In the genomic region with DNA sequence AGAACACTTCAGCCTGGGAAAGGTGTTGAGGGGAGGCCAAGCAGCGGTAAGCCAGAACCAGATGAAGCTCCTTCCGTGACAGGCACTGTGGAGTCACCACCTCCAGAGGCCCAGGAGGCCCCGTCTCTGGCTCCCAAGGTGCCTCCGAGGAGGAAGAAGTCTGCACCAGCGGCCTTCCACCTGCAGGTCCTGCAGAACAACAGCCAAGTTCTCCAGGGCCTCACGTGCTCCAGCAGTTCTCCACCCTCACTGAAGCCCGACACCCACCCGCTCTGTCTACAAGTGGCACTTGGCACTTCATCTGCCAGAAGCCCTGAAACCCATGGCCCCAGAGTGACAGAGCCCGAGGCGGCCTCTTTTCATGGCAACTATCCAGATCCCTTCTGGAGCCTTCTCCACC, we compare ENCODE assay signal across 23 mouse cellular contexts. TPM values are rescaled to one million over a fixed set of nuclear protein-coding genes. Genes with fewer than 3 reads are reported as not detected.
DNase-seq lines count a peak whose midpoint lies in the region; ATAC-seq lines count a peak whose summit lies in the region.
"Had no signal": no experiment of that assay in that cellular context is flagged by ENCODE, and none has a peak within 500 bp of the region (broad histone marks: within the 10 kb centered on the region; RNA-seq: fewer than 3 reads in every experiment).

No protein-coding gene starts in this region.

- H3K9me3 ChIP-seq in heart, embryonic 13.5 days, result no peaks in the 10 kb centered on the region
- no peaks in the 10 kb centered on the region for H3K9me3 ChIP-seq in heart, embryonic 10.5 days
- no peaks in the 10 kb centered on the region for H3K9me3 ChIP-seq in kidney, embryonic 15.5 days (replicated peaks)
- H3K9me3 ChIP-seq in intestine, embryonic 16.5 days (ENCODE audit: control insufficient read depth, low read length), result no peaks in the 10 kb centered on the region
- H3K9me3 ChIP-seq: embryonic facial prominence, embryonic 13.5 days; forebrain, embryonic 12.5 days; hindbrain, embryonic 12.5 days had no signal

- peak; percentile 51 for ATAC-seq in heart, embryonic 13.5 days (ENCODE audit: extremely low read depth, insufficient number of reproducible peaks, low FRiP score, low TSS enrichment)
- no peak for ATAC-seq in kidney, embryonic 15.5 days (replicated peaks; ENCODE audit: low FRiP score)
- peak; percentile 63 for ATAC-seq in intestine, embryonic 16.5 days
- ATAC-seq: activated CD4-positive, CD25-positive, alpha-beta regulatory T cell, adult 4 months; forebrain, embryonic 16.5 days; hindbrain, embryonic 16.5 days; inflammation-experienced regulatory T-cells, adult 6 months; Patski had no signal

- no peak overlapping the region for H3K4me2 ChIP-seq in heart, embryonic 13.5 days
- no peak overlapping the region for H3K4me2 ChIP-seq in kidney, embryonic 15.5 days
- H3K4me2 ChIP-seq in intestine, embryonic 16.5 days (ENCODE audit: low read depth, low read length), result no peak overlapping the region
- H3K4me2 ChIP-seq: embryonic facial prominence, embryonic 13.5 days; forebrain, embryonic 12.5 days; hindbrain, embryonic 12.5 days had no signal

- 59% methylated on average over 10 of the region's 10 CpGs for WGBS in heart, embryonic 13.5 days
- 84% methylated on average over 10 of the region's 10 CpGs for WGBS in heart, embryonic 10.5 days
- WGBS in kidney, embryonic 15.5 days, result 80% methylated on average over 10 of the region's 10 CpGs
- WGBS in intestine, embryonic 16.5 days, result 87% methylated on average over 10 of the region's 10 CpGs

- intact Hi-C loops in heart, postnatal 10 days (cut with DNase I), result no loop called here

- no peaks in the 10 kb centered on the region for H3K27me3 ChIP-seq in heart, embryonic 13.5 days (replicated peaks)
- no peaks in the 10 kb centered on the region for H3K27me3 ChIP-seq in heart, embryonic 10.5 days (ENCODE audit: insufficient read depth, poor library complexity, severe bottlenecking)
- no peaks in the 10 kb centered on the region for H3K27me3 ChIP-seq in kidney, embryonic 15.5 days
- H3K27me3 ChIP-seq in intestine, embryonic 16.5 days (replicated peaks; ENCODE audit: control insufficient read depth, insufficient read depth, low read length), result no peaks in the 10 kb centered on the region
- H3K27me3 ChIP-seq: CH12.LX; embryonic facial prominence, embryonic 13.5 days; forebrain, embryonic 12.5 days; hindbrain, embryonic 12.5 days; Patski had no signal

- H3K4me3 ChIP-seq in heart, embryonic 13.5 days, result no peak overlapping the region
- no peak overlapping the region for H3K4me3 ChIP-seq in heart, embryonic 10.5 days
- no peak overlapping the region for H3K4me3 ChIP-seq in kidney, embryonic 15.5 days (replicated peaks)
- H3K4me3 ChIP-seq in intestine, embryonic 16.5 days (ENCODE audit: low read length), result no peak overlapping the region
- H3K4me3 ChIP-seq: embryonic facial prominence, embryonic 13.5 days; forebrain, embryonic 12.5 days; hindbrain, embryonic 12.5 days had no signal

- peaks cover 50% of the 10 kb centered on the region for H3K36me3 ChIP-seq in heart, embryonic 13.5 days
- peaks cover 11% of the 10 kb centered on the region; the same call in 1 of the 2 replicates for H3K36me3 ChIP-seq in heart, embryonic 10.5 days
- peaks cover 7% of the 10 kb centered on the region for H3K36me3 ChIP-seq in kidney, embryonic 15.5 days
- H3K36me3 ChIP-seq in intestine, embryonic 16.5 days (ENCODE audit: control insufficient read depth, insufficient read depth, low read length), result peaks cover 3% of the 10 kb centered on the region; the same call in 1 of the 2 replicates

- DNase-seq in heart, embryonic 10.5 days (ENCODE audit: low spot score), result no peak
- no peak for DNase-seq in kidney, postnatal 25 days
- peak; percentile 45 to 58 for DNase-seq in heart, postnatal 10 days
- DNase-seq in right cerebral cortex, postnatal 36 days (ENCODE audit: low spot score in 2 of 2), result no peak
- no peak for DNase-seq in left cerebral cortex, adult 9 months (ENCODE audit: low spot score in 2 of 2)
- DNase-seq: adrenal gland, postnatal 14 days; cerebellum, adult 11-12 months; cerebellum, adult 9-10 months; cerebellum, postnatal 36 days; gastrocnemius, postnatal 14 days; kidney, adult 2 months had no signal

- peaks cover 6% of the 10 kb centered on the region; the same call in 1 of the 2 replicates for H3K4me1 ChIP-seq in heart, embryonic 13.5 days
- H3K4me1 ChIP-seq in heart, embryonic 10.5 days, result no peaks in the 10 kb centered on the region; the same call in 1 of the 2 replicates
- H3K4me1 ChIP-seq in kidney, embryonic 15.5 days, result peaks cover 18% of the 10 kb centered on the region; the same call in 1 of the 2 replicates
- peaks cover 5% of the 10 kb centered on the region; the same call in 1 of the 2 replicates for H3K4me1 ChIP-seq in intestine, embryonic 16.5 days (ENCODE audit: control insufficient read depth, insufficient read depth, low read length)
- H3K4me1 ChIP-seq: embryonic facial prominence, embryonic 13.5 days; forebrain, embryonic 12.5 days; hindbrain, embryonic 12.5 days had no signal

- H3K9ac ChIP-seq in heart, embryonic 13.5 days, result no peak overlapping the region; the same call in 1 of the 2 replicates
- no peak overlapping the region for H3K9ac ChIP-seq in kidney, embryonic 15.5 days
- H3K9ac ChIP-seq in intestine, embryonic 16.5 days (ENCODE audit: low read depth, low read length), result no peak overlapping the region
- H3K9ac ChIP-seq: embryonic facial prominence, embryonic 13.5 days; forebrain, embryonic 12.5 days; hindbrain, embryonic 12.5 days had no signal

- no peak overlapping the region for H3K27ac ChIP-seq in heart, embryonic 13.5 days (replicated peaks)
- no peak overlapping the region for H3K27ac ChIP-seq in heart, embryonic 10.5 days
- 0 out of 2 replicates have a peak overlapping the region, but pooled peaks have one; percentile 59 for H3K27ac ChIP-seq in kidney, embryonic 15.5 days
- no peak overlapping the region for H3K27ac ChIP-seq in intestine, embryonic 16.5 days (ENCODE audit: low read length)
- H3K27ac ChIP-seq: embryonic facial prominence, embryonic 13.5 days; forebrain, embryonic 12.5 days; hindbrain, embryonic 12.5 days had no signal

RNA-seq across cellular contexts. Expression of a gene that starts 42.0 kb away (rescaled TPM):
- polyA plus RNA-seq in heart, embryonic 13.5 days (2015; fragmentation: Nextera tagmentation; extraction: Ambion mirVana), result 5.1 and 5.6 TPM in 2 replicates
- 4.9 and 5.5 TPM in 2 replicates for polyA plus RNA-seq in heart, embryonic 10.5 days (2016; fragmentation: Nextera tagmentation; extraction: Ambion mirVana)
- 5.4 and 5.6 TPM in 2 replicates for polyA plus RNA-seq in kidney, embryonic 15.5 days (2015; fragmentation: Nextera tagmentation; extraction: Ambion mirVana)
- total RNA-seq in heart, postnatal 10 days (2021), result 1 to 10 TPM; 5.7 to 9.3 TPM
- polyA plus RNA-seq in intestine, embryonic 16.5 days (2015; fragmentation: Nextera tagmentation; extraction: Ambion mirVana), result 3.9 and 4.6 TPM in 2 replicates

RNA-seq across cellular contexts. Expression of a gene that starts 42.1 kb away (rescaled TPM):
- polyA plus RNA-seq in heart, embryonic 13.5 days (2015; fragmentation: Nextera tagmentation; extraction: Ambion mirVana), result 126 and 154 TPM in 2 replicates
- polyA plus RNA-seq in heart, embryonic 10.5 days (2016; fragmentation: Nextera tagmentation; extraction: Ambion mirVana), result 150 TPM in 2 replicates
- polyA plus RNA-seq in kidney, embryonic 15.5 days (2015; fragmentation: Nextera tagmentation; extraction: Ambion mirVana), result 166 and 184 TPM in 2 replicates
- total RNA-seq in heart, postnatal 10 days (2021), result 10 to 100 TPM; 84.6 to 92.8 TPM
- polyA plus RNA-seq in intestine, embryonic 16.5 days (2015; fragmentation: Nextera tagmentation; extraction: Ambion mirVana), result 138 and 151 TPM in 2 replicates

Comparison
In these comparisons a context has a peak if more than half of its experiments do, and no peak if none do; other contexts are left out.
1. DNase-seq: peak in heart, postnatal 10 days (2 of 2); none in heart, embryonic 10.5 days (single experiment), kidney, postnatal 25 days (0 of 2), right cerebral cortex, postnatal 36 days (0 of 2) and left cerebral cortex, adult 9 months (0 of 2).